Mouse (Mus musculus): ENCODE measurements around the gene Cyp46a1. TPM values are rescaled to one million over a fixed set of nuclear protein-coding genes. Genes with fewer than 3 reads are reported as not detected.

Cyp46a1 gene
- polyA plus RNA-seq, 1 experiment from 2014 or later = 24.6 TPM

DNA sequence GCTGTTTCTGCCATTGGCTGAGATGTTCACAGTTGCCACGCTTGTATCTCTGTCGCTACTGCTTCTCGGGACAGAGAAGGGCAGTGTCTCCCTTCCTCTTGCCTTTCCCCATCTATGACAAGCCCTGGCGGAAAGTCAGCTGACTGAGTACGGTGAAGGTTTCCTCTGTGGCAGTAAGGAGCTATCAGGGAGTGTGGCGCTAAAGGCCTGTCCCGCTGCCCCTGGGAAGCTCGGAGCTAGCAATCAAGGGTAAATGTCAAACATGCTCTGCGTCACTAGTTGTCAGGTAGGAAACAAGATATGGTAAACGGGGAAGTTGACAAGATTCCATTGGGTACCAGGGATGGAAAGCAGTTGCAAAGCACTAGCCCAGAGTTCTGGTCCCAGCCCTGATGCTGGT is 18.4 kb upstream of the Cyp46a1 start:
- Histone ChIP-seq H3K9me3 (no peaks in the 10 kb centered on the region), H3K27ac (no peak overlapping the region)

GRCm38 (mm10) chr12:108316655-108317054 is 17.5 kb upstream of the Cyp46a1 start:
- ATAC-seq (ENCODE audit: low FRiP score) = no peak
- Histone ChIP-seq H3K27ac (no peak overlapping the region), H3K4me3 (replicated peaks) (no peak overlapping the region), H3K4me2 (no peak overlapping the region), H3K4me1 (peaks cover 75% of the 10 kb centered on the region), H3K27me3 (peaks cover 38% of the 10 kb centered on the region), H3K9me3 (no peaks in the 10 kb centered on the region), H3K9ac (no peak overlapping the region), H3K36me3 (replicated peaks) (0 out of 2 replicates have a peak, but pooled peaks cover 3% of the 10 kb centered on the region)
- 34% methylated on average over 6 of the region's 6 CpGs for WGBS

More for the DNA sequence above, 18.4 kb upstream of the Cyp46a1 start:
- WGBS = 54% methylated on average over 10 of the region's 10 CpGs
- no peak overlapping the region for H3K4me3 ChIP-seq (replicated peaks)
- no peak overlapping the region for H3K9ac ChIP-seq
- H3K36me3 ChIP-seq (replicated peaks) = 0 out of 2 replicates have a peak, but pooled peaks cover 3% of the 10 kb centered on the region
- peaks cover 38% of the 10 kb centered on the region for H3K27me3 ChIP-seq
- peaks cover 67% of the 10 kb centered on the region for H3K4me1 ChIP-seq
- no peak for ATAC-seq (ENCODE audit: low FRiP score)
- no peak overlapping the region for H3K4me2 ChIP-seq

DNA sequence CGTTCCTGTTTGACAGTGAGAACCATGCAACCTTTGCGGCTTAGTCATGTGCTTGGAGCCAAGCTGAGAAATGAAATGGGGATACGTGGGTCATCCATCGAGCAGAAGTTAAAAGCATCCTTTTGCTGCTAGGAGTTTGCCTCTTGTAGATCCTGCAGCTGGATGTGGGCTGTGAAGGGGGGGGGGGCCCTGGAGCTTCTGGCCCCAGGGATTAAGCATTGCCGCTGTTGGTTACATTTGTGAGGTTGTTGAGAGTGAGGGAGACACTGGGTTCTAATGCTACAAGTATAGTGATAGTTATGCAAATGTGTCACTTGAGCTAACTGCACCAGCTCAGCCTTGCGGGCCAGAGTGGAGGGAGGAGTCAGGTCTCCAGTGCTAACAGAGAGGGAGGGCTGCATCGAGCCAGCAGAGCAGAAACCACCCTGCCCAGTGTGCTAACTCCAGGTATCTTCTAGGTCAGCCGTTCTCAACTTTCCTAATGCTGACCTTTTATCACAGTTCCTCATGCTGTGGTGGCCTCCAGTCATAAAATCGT is 16.9 kb upstream of the Cyp46a1 start:
- H3K4me3 ChIP-seq (replicated peaks) = no peak overlapping the region
- H3K36me3 ChIP-seq (replicated peaks) = no peaks in the 10 kb centered on the region
- 4% methylated on average over 9 of the region's 9 CpGs for WGBS
- H3K27me3 ChIP-seq = peaks cover 38% of the 10 kb centered on the region
- H3K27ac ChIP-seq = no peak overlapping the region
- no peak overlapping the region for H3K9ac ChIP-seq
- H3K9me3 ChIP-seq = no peaks in the 10 kb centered on the region
- no peak overlapping the region for H3K4me2 ChIP-seq
- no peak for ATAC-seq (ENCODE audit: low FRiP score)
- peaks cover 78% of the 10 kb centered on the region for H3K4me1 ChIP-seq

- peak overlapping the region; percentile 13; the same call in 1 of the 2 replicates for H3K4me3 ChIP-seq (replicated peaks)
These were observed 16.3 kb upstream of the Cyp46a1 start for GRCm38 (mm10) chr12:108317826-108318430.

GRCm38 (mm10) chr12:108318499-108318898 is 15.7 kb upstream of the Cyp46a1 start:
- Histone ChIP-seq H3K27ac (no peak overlapping the region), H3K4me1 (peaks cover 75% of the 10 kb centered on the region), H3K4me3 (replicated peaks) (peak overlapping the region; percentile 13; the same call in 1 of the 2 replicates), H3K27me3 (peaks cover 38% of the 10 kb centered on the region), H3K9ac (peak overlapping the region; percentile 14; the same call in 1 of the 2 replicates), H3K36me3 (replicated peaks) (no peaks in the 10 kb centered on the region), H3K9me3 (no peaks in the 10 kb centered on the region), H3K4me2 (peak overlapping the region; percentile 28)
- ATAC-seq (ENCODE audit: low FRiP score) = no peak
- WGBS = 21% methylated on average over 37 of the region's 37 CpGs

More at GRCm38 (mm10) chr12:108317826-108318430, 16.3 kb upstream of the Cyp46a1 start:
- Histone ChIP-seq H3K9me3 (no peaks in the 10 kb centered on the region), H3K9ac (no peak overlapping the region), H3K36me3 (replicated peaks) (no peaks in the 10 kb centered on the region), H3K27me3 (peaks cover 38% of the 10 kb centered on the region), H3K4me2 (peak overlapping the region; percentile 28), H3K27ac (no peak overlapping the region), H3K4me1 (peaks cover 75% of the 10 kb centered on the region)
- 13% methylated on average over 18 of the region's 18 CpGs for WGBS
- no peak for ATAC-seq (ENCODE audit: low FRiP score)

- Histone ChIP-seq H3K4me3 (replicated peaks) (no peak overlapping the region), H3K27ac (peak overlapping the region; percentile 95), H3K4me1 (peaks cover 78% of the 10 kb centered on the region), H3K27me3 (peaks cover 38% of the 10 kb centered on the region), H3K9me3 (no peaks in the 10 kb centered on the region), H3K36me3 (replicated peaks) (no peaks in the 10 kb centered on the region), H3K4me2 (peak overlapping the region; percentile 3; the same call in 1 of the 2 replicates), H3K9ac (0 out of 2 replicates have a peak overlapping the region, but pooled peaks have one; percentile 21)
- no peak for ATAC-seq (ENCODE audit: low FRiP score)
- WGBS = 3% methylated on average over 8 of the region's 8 CpGs
These were observed 14.1 kb upstream of the Cyp46a1 start for GRCm38 (mm10) chr12:108320096-108320495.

GRCm38 (mm10) chr12:108326401-108326800 is 7.8 kb upstream of the Cyp46a1 start:
- Histone ChIP-seq H3K4me3 (replicated peaks) (no peak overlapping the region), H3K4me1 (peaks cover 60% of the 10 kb centered on the region), H3K27me3 (peaks cover 39% of the 10 kb centered on the region), H3K9ac (no peak overlapping the region), H3K36me3 (replicated peaks) (no peaks in the 10 kb centered on the region), H3K9me3 (no peaks in the 10 kb centered on the region), H3K4me2 (no peak overlapping the region), H3K27ac (peak overlapping the region; percentile 63)
- WGBS = 27% methylated on average over 5 of the region's 5 CpGs
- no peak; the same call in 1 of the 2 replicates for ATAC-seq (ENCODE audit: low FRiP score)

DNA sequence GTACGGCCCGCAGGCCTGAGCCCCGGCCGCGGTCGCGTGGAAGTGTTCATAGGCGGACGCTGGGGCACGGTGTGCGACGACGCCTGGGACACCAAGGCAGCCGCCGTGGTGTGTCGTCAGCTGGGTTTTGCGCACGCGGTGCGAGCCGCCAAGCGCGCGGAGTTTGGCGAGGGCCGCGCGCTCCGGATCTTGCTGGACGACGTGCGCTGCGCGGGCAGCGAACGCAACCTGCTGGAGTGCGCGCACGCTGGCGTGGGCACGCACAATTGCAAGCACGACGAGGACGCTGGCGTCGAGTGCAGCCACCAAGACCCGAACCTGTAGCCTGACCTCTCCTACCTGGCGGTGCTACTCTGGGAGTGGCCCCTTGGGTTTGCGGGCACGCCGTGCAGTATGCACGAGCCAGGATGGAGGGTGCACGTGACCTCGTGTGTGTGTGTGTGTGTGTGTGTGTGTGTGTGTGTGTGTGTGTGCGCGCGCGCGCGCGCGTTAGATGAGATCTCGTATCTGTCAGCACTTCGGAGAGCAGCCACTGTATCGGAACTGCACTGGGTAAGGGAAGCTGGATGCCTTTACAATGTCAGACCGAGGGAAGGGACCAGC is 6.2 kb upstream of the Cyp46a1 start:
- Histone ChIP-seq H3K27ac (no peak overlapping the region), H3K36me3 (replicated peaks) (no peaks in the 10 kb centered on the region), H3K9ac (peak overlapping the region; percentile 55), H3K27me3 (peaks cover 43% of the 10 kb centered on the region), H3K4me2 (peak overlapping the region; percentile 59), H3K4me1 (peaks cover 50% of the 10 kb centered on the region), H3K4me3 (replicated peaks) (peak overlapping the region; percentile 37), H3K9me3 (no peaks in the 10 kb centered on the region)
- WGBS = 4% methylated on average over 66 of the region's 66 CpGs
- 0 out of 2 replicates have a peak, but pooled peaks have one; percentile 10 for ATAC-seq (ENCODE audit: low FRiP score)

GRCm38 (mm10) chr12:108333056-108333455 is 1.1 kb upstream of the Cyp46a1 start:
- Histone ChIP-seq H3K4me1 (peaks cover 40% of the 10 kb centered on the region), H3K27me3 (peaks cover 50% of the 10 kb centered on the region), H3K4me3 (replicated peaks) (peak overlapping the region; percentile 70), H3K27ac (peak overlapping the region; percentile 74), H3K9me3 (no peaks in the 10 kb centered on the region), H3K4me2 (peak overlapping the region; percentile 99), H3K36me3 (replicated peaks) (no peaks in the 10 kb centered on the region), H3K9ac (peak overlapping the region; percentile 48; the same call in 1 of the 2 replicates)
- under 1% methylated on average over 16 of the region's 16 CpGs for WGBS
- ATAC-seq (ENCODE audit: low FRiP score) = peak; percentile 22; the same call in 1 of the 2 replicates

DNA sequence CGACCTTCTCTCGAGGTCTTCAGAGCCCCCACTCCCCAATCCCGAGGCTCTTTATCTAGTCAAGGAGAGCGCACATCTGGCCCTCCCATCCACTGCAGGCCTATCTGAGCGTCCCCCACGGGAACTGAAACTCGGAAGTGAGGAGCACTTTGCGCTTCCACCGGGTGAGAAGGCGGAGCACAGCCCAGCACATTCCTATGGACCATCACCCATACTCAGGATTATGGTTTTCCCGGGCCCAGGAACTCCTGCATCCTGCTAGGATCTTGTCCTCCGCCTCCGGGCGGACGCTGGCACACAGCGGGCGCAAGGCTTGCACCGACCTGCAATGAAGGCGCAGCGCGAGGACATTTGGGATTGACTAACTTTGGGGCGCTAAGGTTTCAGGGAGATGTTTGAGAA is 699 bp upstream of the Cyp46a1 start:
- Histone ChIP-seq H3K4me2 (peak overlapping the region; percentile 99), H3K9ac (peak overlapping the region; percentile 48), H3K4me3 (replicated peaks) (peak overlapping the region; percentile 70), H3K9me3 (no peaks in the 10 kb centered on the region), H3K36me3 (replicated peaks) (no peaks in the 10 kb centered on the region), H3K4me1 (peaks cover 35% of the 10 kb centered on the region), H3K27me3 (peaks cover 46% of the 10 kb centered on the region), H3K27ac (peak overlapping the region; percentile 74)
- 2% methylated on average over 22 of the region's 22 CpGs for WGBS
- peak; percentile 42 for ATAC-seq (ENCODE audit: low FRiP score)

- 2% methylated on average over 30 of the region's 32 CpGs for WGBS
- Histone ChIP-seq H3K9ac (peak overlapping the region; percentile 73), H3K36me3 (replicated peaks) (no peaks in the 10 kb centered on the region), H3K9me3 (no peaks in the 10 kb centered on the region), H3K4me1 (peaks cover 31% of the 10 kb centered on the region), H3K27ac (peak overlapping the region; percentile 54; the same call in 1 of the 2 replicates), H3K4me3 (replicated peaks) (peak overlapping the region; percentile 70), H3K27me3 (peaks cover 37% of the 10 kb centered on the region), H3K4me2 (peak overlapping the region; percentile 99)
- no peak for ATAC-seq (ENCODE audit: low FRiP score)
These were observed 348 bp downstream of the Cyp46a1 start for GRCm38 (mm10) chr12:108334529-108334928.

DNA sequence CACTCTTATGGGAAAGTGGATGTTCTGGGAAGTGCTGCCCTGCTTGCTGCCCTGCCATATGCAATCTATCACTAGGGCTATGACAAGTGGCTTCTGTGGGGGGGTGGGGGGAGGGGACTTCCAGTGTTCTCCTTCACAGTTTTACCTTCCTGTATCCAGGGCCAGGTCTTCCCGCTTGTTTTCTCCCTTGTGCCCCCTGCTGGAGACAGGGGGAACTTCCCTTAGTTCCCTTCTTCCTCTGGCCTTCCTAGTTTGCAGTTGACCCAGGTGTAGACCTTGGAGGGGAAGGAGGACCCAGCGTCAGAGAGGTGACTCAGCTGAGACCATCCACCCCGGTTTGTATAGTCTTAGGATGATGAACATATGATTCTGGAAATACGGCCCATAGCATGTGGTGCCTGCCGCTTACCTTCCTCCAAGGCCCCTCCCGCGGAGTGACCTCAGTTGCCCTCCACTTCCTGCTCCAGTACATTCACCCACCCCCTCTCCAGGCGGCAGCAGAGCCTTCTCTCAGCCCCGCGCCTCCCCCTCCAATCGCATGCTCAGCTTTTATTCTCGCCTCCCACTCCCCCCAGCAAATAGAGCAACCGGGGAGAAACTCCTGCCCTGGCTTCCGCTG is 4.5 kb downstream of the Cyp46a1 start:
- ATAC-seq (ENCODE audit: low FRiP score) = no peak
- H3K9me3 ChIP-seq = no peaks in the 10 kb centered on the region
- H3K4me2 ChIP-seq = no peak overlapping the region
- peaks cover 13% of the 10 kb centered on the region for H3K4me1 ChIP-seq
- H3K9ac ChIP-seq = no peak overlapping the region
- H3K27ac ChIP-seq = no peak overlapping the region
- H3K27me3 ChIP-seq = peaks cover 27% of the 10 kb centered on the region
- no peak overlapping the region for H3K4me3 ChIP-seq (replicated peaks)
- WGBS = 40% methylated on average over 14 of the region's 14 CpGs
- no peaks in the 10 kb centered on the region for H3K36me3 ChIP-seq (replicated peaks)

Data from forebrain, embryonic 12.5 days (tissue).